Mouse (Mus musculus): Measurements from ENCODE around the gene Rnf126.
A peak's percentile ranks its signal among the peaks of the same experiment; 100 is the strongest.
"Not testable (repeated sequence)": the region's sequence is repeated elsewhere in the genome, so short reads cannot be mapped to it uniquely, and the experiment has no call there.

The Rnf126 gene

DNA sequence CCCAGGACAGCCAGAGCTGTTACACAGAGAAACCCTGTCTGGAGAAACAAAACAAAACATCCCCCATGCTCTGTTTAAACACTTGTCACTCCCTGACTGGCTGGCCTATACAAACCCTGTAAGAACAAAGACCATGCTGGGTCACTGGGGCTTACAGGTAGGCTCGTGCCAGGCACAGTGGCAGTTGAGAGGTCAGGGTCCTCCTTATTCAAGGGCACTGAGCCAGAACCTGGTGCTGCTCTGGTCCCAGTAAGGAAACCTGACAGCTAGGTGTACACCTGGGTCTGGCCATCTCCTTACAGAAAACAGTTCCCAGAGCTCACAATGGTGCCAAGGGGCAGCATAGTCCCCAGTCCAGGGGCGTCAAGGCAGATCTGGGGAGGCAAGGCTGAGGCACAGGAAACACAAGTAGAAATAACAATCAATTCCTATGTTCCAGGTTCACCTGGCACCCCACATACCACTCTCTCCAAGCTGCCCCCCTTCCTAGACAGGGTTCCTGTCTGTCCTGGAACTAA, 1.5 kb downstream of the Rnf126 start:
- peak; percentile 44 for DNase-seq

DNA sequence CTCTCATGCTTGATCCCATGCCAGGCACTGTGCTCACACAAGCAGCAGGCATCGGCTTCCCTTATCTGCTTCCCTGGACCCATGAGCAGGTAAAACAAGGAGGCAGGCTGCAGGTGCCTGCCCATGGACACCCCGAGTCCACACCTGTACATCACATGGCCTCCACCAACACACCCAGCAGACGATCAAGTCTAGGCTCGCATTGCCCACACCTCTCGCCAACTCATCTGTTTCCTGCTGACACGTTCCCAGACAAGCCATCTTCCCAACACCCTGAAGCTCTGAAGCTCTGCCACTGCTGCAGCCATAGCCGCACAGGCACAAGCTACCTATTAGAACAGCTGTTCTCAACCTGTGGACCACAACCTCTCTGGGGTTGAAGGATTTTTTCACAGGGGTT, 2.5 kb downstream of the Rnf126 start:
- DNase-seq, result no peak

DNA sequence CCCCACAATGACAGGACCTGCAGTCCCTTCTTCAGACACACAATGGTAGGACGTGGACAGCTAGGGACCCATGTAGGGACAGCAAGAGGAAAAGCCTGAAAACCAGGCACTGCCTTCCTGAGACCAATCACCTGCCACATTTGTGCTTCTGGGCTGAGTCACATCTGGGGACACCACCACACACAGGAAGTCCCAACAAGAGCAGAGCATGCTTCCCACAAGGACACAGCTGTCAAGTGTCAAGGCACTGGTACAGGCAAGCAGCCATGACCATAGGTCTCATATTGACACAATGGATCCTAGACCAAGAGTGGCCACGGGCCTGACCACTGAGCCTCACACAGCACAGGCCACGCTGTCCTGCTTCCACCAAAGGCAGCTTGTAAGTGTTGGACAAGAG, 3.9 kb downstream of the Rnf126 start:
- no peak for DNase-seq

DNA sequence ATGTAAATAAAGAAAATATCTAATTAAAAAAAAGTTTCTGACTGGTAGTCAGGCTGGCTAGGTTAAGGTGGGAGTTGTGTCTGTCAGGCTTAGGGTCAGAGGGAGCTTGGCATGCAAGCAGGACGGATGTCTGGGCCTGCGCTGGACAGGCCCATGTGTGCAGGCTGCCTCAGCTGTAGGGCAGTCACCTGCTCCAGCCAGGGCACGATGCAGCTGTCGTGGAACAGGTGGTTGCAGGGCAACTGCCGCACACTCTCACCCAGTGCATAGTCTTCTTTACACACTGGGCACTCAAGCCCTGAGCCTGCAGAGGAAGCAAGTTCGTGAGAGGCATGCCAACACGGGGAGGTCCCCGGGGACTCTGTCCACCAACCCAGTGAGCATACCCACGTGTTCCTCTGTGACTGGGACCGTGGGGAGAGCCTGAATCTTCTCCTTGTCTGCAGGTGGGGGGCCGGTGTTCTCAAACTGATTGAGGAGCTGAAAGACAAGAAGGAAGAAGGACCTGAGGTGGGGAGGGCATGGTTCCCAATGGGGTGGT, 6.1 kb downstream of the Rnf126 start:
- no peak for DNase-seq

DNA sequence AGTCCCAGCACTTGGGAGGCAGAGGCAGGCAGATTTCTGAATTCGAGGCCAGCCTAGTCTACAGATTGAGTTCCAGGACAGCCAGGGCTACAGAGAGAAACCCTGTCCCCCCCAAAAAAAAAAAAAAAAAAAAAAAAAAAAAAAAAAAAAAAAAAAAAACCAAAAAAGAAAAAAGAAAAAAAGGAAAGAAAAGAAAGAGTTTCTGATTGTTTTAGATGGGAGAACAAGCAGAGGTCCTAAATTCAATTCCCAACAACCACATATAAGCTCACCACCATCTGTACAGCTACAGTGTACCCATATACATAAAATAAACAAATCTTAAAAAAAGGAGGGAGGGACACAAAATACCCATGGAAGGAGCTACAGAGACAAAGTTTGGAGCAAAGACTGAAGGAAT, 7.1 kb downstream of the Rnf126 start:
- DNase-seq, result not testable (repeated sequence)

DNA sequence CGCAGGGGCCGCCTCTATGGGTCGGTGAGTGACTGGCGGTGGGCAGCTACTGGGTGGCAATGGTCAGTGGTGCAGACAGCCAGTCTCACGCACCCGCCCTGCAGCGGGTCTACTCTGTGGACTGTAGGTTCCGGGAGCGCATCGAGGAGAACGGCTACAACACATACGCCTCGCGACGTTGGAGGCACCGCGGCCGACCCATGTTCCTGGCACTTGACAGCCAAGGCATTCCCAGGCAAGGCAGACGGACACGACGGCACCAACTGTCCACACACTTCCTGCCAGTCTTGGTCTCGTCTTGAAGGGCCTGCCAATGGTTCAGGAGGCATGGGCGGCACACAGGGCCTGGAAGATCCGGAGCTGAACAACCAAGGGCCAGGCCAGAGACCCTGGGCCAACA, 10.1 kb downstream of the Rnf126 start:
- DNase-seq, result no peak

DNA sequence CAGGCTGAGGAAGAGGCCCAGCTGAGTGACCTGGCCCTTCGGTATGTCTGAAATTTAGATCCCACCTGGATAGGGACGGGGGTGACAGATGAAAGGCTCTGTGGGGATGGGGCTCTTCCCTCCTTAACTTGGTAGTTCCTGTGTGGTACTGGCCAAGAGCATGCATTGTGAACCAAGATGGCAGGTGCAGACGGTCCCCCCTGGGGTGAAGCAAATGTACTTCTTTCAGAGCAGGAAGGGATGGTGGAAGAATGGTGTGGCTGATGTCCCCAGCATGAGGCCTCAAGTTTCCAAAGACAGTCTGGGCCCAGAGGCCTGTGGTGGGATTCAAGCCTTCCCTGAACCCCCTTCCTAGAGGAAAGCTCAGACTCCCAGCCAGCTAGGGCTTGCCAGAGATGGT, 10.9 kb downstream of the Rnf126 start:
- no peak for DNase-seq

DNA sequence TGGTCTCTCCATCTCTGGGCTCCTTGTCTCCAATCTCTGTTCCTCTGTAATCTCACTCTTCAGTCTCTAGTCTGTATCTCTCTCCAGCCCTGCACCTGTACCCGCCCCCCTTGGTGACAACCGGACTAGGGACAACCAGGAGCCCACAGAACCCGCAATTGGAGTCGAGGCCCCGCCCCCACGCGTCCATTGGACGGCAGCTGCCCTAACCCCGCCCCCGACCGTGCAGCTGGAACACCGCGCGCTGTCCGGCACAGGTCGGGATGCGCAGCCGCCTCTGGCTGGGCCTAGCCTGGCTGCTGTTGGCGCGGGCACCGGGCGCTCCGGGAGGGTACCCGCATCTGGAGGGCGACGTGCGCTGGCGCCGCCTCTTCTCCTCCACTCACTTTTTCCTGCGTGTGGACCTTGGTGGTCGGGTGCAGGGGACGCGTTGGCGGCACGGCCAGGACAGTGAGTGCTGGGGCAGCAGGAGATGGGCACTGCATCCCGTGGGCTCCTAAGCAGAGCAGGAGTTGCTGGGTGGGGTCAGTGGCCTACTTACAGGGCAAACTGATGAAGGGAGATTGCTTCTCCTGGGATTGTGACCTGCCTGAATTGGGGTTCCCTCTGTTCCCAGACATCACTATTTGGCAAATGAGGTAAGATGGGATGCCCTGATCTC, 11.8 kb downstream of the Rnf126 start, which contains the start of gene Fgf22:
Gene Fgf22 (plus strand): TSS at position 221 of the 661 bp plus-strand sequence.
- DNase-seq, result peak; percentile 88

DNA sequence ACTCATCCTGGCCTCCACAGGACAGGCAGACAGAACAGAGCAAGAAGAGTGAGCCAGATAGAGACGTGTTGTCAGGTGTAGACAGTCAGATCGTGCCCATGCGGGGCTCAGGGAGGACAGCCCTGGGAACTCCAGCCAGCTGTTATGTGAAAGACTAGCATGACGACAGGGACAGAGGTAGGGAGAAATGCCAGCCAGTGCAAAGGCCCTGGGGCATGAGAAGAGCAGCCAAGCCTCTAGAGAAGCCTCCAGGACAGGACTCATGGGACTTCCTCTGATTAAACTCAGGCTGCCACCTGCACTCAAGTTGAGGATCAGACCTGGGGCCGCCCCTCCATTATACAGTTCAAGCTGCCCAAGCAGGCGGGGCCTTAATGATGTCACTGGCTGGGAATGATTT, 18.3 kb downstream of the Rnf126 start:
- no peak for DNase-seq

DNA sequence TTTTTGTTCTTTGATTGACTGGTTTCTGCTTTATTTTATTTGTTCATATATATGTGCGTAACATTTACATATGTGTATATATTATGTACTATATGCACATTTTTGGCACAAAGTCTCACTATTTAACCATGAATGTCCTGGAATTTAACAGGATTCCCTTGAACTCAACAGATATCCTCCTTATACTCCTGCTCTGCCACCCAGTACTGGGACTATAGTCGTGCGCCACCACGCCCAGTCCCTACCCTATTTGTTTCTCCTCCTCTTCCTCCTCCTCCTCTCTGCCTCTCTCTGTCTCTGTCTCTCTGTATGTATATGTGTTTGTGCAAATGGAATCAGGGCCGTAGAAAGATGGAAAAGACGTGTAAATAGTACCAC, 20.0 kb downstream of the Rnf126 start:
- no peak for DNase-seq

DNA sequence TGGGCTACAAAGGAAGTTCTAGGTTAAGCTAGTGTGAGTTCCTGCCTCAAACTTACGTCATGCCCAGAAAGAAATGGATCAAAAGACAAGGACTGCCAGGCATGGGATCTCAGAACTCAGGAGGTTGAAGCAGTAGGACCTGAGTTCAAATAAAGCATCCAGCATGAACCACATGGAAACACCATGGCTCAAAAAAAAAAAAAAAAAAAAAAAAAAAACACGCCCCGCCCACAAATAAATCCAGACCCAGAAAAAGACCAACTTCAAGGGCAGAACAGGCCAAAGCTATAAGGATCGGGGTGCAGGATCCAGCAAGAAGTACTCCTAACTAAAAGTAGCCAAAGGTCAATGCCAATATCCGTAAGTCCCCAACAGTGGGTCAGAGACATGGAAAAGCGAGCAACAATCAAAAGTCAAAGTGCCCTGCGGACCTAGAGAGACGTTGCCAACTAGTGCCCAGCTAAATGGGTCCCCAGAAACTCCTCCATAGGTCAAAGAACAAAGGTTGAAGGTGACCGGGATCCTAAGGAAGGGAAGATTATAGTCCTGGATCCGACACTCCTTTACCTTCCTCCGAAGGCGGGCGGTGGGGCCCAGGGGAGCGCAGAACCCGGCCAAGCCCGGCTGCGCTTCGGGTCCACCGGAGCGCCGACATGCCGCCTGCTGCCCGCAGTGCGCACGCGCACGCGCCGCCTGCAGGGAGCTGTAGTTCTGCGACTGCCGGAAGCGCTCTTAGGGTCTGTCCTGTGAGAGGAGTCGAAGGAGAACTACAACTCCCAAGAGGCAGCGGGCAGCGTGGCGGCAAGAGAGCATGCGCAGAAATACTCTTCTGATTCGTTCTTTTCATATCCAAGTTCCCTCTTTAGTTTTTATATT, 20.6 kb downstream of the Rnf126 start, which contains the start of gene Polrmt:
Gene Polrmt (minus strand): TSS at position 684 of the 876 bp plus-strand sequence.
- peak; percentile 98 for DNase-seq

DNA sequence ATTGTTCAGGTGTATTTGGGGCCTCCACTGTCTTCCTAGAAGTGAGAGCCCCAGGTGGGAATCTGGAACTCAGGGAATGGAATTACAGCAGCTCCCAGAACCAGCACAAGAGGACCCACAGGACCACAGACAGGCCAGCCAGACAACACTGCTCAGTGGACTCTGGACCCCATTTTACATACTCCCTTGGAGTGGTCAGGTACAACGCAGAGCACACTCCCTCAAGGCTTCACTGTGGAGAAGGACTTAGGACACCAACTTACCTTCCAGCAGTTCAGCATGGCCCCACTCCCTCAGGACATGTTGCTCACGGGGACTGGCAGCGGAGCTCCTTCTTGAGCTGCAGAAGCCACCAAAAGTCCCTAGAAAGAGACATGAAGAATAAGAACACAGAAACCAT, 21.3 kb downstream of the Rnf126 start:
- DNase-seq, result peak; percentile 37

DNA sequence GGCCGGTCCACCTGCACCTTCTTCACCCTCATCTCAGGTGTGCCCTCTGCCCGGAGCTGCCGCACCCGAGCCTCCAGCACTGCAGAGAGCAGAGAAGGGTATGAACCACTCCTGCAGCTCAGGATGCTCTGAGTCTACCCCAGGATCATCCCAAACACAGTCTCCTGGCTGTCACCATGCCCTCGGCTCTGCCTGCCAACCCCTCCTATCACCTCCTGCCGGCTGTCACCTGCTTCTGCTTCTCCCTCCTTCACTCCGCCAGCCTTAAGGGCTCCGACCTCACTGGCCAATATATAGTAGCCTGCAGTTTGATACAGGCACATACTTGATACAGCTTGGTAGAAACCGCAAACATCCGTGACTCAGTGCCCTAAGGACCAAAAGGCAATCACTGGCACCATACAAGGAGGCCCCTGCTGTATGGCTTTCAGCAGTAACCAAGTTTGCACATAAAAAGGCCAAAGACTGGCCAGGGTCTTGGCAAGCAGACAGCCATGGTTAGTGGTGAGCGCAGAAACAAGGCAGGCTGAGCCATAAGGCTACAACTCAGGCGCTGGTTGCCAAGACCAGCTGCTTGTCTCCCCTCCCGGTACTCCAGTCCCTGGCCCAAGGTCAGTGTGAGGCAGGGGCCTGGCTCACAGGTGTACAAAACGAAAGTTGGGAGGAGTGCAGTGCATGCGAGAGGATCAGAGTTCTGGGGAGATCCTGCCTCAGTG, 22.9 kb downstream of the Rnf126 start:
- no peak for DNase-seq

DNA sequence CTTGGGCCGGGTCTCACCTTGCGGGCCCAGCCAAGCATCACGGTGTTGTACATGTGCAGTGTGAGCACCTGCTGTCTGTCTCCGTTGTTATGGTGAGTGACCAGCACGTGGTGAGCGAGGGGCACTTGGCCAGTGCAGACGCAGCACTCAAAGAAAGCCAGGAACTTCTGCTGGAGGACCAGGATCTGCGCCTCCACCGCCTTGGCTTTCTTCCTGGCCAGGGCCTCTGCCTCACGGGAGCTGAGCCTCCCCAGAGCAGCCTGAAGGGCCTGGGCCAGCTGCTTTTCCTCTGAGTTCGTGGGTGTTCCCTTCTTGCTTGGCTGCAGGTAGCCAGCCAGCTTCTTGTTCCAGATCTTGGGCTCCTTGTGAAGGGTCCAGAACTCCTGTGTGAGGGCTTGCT, 23.6 kb downstream of the Rnf126 start:
- no peak for DNase-seq

DNA sequence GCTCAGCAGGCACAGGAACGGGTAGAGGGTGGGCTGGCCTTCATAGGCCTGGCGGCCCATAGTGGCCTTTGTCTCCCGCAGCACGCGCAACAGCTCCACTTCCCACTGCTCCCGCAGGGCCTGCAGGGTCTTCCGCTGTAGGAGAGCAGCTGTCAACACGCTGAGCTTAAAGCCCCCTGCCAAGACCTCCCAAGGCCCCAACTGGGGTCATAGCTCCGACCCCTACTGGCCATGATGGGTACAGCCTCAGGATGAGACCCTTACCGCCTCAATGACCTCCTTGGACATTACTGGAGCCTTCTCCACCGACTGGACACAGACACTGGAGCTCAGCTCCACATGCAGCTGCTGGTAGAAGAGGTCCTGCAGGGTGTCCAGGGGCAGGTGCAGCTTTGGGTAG, 25.9 kb downstream of the Rnf126 start:
- no peak for DNase-seq

DNA sequence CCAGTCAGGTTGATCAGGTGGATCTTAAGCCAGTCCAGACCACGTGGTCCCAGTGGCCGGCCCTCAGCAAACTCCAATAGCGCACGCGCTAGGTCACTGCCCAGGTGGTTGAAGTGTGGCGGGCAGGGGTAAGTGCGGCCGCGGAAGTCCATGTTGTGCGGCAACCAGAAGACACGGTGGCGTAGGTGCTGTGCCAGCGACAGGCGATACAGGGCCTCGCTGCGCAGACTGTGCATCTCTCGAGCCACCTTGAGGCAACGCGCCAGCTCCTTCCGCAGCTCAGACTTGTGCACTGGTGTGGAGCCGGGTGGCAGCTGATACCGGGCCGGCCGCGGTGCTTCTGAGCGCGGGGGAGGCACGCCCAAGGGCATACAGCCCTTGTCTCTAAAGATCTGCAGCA, 27.5 kb downstream of the Rnf126 start:
- no peak for DNase-seq

DNA sequence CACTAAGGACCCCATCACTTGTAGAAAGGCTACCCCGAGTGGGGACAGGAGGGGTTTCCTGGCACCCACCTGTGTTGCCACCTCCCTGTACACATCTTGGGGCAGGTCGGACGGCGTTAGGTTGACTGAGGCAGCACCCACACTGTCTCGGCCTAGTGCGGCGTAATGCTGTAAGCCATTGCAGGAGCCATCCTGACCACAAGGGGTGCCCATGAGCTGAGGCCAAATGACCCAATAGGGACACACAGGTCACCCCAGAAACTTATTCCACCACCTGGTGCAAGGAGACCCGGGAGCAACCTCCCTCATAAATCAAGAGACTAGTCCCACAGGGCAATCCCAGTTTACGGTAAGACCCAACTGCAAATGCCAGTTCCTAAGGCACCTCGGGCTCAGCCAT, 28.5 kb downstream of the Rnf126 start:
- no peak for DNase-seq

DNA sequence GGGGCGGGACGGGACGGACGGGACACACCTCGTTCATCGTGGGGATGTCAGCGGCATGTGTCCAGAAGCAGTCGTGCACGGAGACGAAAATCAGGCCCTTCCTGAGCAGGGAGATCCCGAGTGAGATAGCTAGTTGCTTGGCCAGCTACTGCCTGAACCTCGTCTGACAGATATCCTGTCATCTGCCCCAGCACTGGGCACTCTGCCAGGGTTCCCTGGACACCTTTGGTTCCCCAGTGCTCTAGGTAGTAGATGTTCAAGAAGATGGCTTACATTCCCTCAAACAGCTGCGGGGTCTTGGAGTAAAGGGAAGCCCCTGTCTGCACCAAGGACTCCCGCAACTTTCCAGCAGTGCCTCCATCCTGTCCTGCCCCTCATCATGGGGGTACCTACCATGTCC, 30.0 kb downstream of the Rnf126 start:
- DNase-seq, result no peak

DNA sequence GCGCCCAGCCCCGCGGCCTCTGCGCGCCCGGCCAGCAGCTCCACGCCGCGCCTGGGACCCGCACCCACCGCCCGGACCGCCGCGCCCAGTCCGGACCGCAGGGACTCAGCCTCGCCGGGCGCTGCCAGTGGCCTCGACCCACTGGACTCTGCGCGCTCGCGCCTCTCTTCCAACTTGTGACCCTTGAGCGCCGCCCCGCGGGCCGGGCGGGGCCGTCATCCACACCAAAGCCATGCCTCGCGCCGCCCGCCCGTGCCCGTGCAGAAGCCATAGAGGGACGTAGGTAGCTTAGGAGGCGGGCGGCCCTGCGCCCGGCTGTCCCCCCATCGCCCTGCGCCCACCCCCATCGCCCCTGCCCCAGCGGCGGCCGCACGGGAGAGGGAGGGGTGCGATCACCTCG, 31.4 kb downstream of the Rnf126 start:
- no peak for DNase-seq

DNA sequence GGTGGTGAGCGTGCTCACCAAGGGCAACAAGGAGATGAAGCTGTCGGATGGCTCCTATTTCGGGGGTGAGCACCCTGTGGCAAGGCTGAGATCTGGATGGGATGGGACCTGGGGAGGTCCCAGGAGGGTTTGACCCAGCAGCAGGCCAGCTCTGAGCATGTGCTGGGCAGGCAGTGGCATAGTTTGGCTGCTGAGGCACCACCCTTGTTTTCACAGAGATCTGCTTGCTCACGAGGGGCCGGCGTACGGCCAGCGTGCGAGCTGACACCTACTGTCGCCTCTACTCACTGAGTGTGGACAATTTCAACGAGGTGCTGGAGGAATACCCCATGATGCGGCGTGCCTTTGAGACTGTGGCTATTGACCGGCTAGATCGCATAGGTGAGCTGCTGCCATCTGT, 32.9 kb downstream of the Rnf126 start:
- DNase-seq, result no peak

DNA sequence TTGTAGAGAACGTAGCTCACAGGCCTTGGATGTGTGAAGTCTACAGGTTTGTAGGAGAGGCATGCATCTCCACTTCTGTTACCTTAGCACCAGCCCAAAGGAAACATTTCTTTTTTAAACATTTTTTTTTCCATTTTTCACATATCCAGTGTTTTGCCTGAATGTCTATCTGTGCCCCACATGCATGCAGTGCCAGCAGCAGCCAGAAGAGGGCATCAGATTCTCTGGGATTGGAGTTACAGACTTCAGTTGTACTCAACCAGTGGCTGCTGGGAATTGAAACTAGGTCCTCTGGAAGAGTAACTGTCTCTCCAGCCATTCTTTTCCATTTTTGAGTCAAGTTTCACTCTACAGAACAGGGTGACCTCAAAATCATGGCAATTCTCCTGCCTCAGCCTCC, 34.3 kb downstream of the Rnf126 start:
- DNase-seq, result no peak

DNA sequence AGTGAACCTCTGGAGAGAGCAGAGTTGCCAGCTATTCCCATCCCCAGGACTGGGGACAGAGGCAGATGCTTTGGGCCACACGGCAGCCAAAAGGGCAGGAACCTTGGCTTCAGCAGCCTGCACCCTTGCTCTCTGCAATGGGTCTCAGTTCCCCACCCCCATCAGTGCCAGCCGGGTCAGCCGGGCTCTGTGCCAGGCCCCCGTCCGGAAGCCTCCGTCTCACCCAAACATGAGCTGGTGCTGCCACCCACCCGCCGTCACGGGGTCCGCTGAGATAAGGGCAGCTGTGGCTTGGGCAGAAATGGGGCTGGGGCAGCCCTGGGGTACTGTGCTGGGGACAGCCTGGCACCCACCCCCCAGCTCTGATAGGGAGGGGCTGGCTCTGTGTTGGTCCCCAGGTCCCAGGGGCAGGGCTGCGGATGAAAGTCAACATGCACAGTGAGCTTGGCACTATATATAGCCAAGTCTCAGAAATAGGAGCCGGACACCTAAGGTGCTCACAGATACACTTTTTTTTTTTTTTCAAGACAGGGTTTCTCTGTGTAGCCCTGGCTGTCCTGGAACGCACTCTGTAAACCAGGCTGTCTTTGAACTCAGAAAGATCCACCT, 37.3 kb downstream of the Rnf126 start:
- DNase-seq, result no peak

Measured in kidney, postnatal 14 days (tissue).